Mouse (Mus musculus) neural tube, embryonic 11.5 days (tissue): ENCODE results near the gene Ppp4r1. TPM values are rescaled to one million over a fixed set of nuclear protein-coding genes. Genes with fewer than 3 reads are reported as not detected.

Experiments
- ATAC-seq: fragments of 200-750 bp; cut with Nextera tagmentation; 2 replicates; pipeline ENCODE4 v1.8.0; 2017; ENCODE audit warnings: moderate number of reproducible peaks, mild to moderate bottlenecking, moderate TSS enrichment, moderate library complexity; ENCODE audit not compliant: insufficient read depth, low FRiP score, low TSS enrichment
- DNase-seq: peaks from one replicate; pipeline ENCODE4 v3.0.0-alpha.2; 2015; ENCODE audit warnings: low spot score
- H3K27ac ChIP-seq: fragments of 300-500 bp; sonication (generic); 2 replicates; pipeline ENCODE4 v1.5.1; 2014; ENCODE audit warnings: low read depth, mild to moderate bottlenecking, low read length
- H3K27me3 ChIP-seq: fragments of 300-500 bp; sonication (generic); 2 replicates; pipeline ENCODE4 v1.6.1; 2014; ENCODE audit warnings: mild to moderate bottlenecking, low read length, mixed read lengths; ENCODE audit not compliant: control insufficient read depth, insufficient read depth
- H3K36me3 ChIP-seq: fragments of 300-500 bp; sonication (generic); 2 replicates; pipeline ENCODE4 v1.6.1; 2014; ENCODE audit warnings: mild to moderate bottlenecking, low read length, moderate library complexity, mixed read lengths; ENCODE audit not compliant: control insufficient read depth, insufficient read depth
- H3K4me1 ChIP-seq: fragments of 300-500 bp; sonication (generic); 2 replicates; pipeline ENCODE4 v1.6.1; 2014; ENCODE audit warnings: low read length, mixed read lengths; ENCODE audit not compliant: control insufficient read depth, insufficient read depth
- H3K4me2 ChIP-seq: fragments of 300-500 bp; sonication (generic); 2 replicates; pipeline ENCODE4 v1.6.1; 2014; ENCODE audit warnings: low read depth, mild to moderate bottlenecking, moderate library complexity
- H3K4me3 ChIP-seq: fragments of 300-500 bp; sonication (generic); 2 replicates; pipeline ENCODE4 v1.5.1; 2014; ENCODE audit warnings: low read depth, low read length
- H3K9ac ChIP-seq: fragments of 300-500 bp; sonication (generic); 2 replicates; pipeline ENCODE4 v1.6.1; 2014; ENCODE audit warnings: mild to moderate bottlenecking, low read length
- H3K9me3 ChIP-seq: fragments of 300-500 bp; sonication (generic); 2 replicates; pipeline ENCODE4 v1.6.1; 2016; ENCODE audit warnings: low read length; ENCODE audit not compliant: control insufficient read depth
- WGBS: fragments of 180-500 bp; shearing (Covaris S2); extraction: QIAGEN DNeasy Blood & Tissue Kit; methylation state at CpG from one replicate; pipeline ENCODE4 v1.1.7; 2014; 5-methylcytosine and 5-hydroxymethylcytosine counted together
- polyA plus RNA-seq: library from polyadenylated mRNA; unstranded; fragments of >200 nt; fragmentation: Nextera tagmentation; extraction: Ambion mirVana; gene quantifications from 2 replicates; pipeline ENCODE4 v1.2.1, GENCODE M21; 2014

Ppp4r1 gene
- polyA plus RNA-seq: 62.2 and 62.9 TPM in 2 replicates

DNA sequence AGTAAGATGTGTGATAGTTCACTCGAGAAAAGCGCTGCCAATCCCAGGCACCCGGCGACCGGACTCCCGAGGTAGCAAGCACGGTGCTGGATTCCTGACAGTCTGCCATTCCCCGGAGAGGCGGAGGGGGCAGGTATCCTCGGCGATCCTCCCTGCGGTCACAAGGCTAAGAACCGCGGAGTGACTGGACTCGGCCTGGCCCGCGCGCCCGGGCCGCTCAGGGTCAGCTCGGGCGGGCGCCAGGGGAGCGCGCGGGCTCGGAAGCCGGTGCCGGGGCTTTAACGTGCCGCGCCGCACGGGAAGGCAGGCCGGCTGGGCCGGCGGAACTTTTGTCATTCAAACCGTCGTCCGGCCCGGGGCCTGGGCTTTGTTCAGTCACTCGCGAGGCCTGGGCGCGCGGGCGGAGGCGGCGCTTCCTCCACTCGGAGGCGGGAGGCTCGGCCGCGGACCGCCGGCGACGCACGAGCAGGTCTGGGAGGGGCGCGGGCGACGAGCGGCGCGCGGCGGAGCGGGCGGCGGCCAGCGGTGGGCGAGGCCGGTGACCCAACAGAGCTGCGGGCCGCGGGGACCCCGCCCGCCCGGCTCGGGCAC, at the start of gene Ppp4r1:
Ppp4r1 (plus strand) TSS at position 23 of the 591 bp plus-strand sequence.
- Histone ChIP-seq H3K9me3 (no peaks in the 10 kb centered on the region), H3K4me2 (peak within 1 kb of the TSS; percentile 68), H3K4me3 (peak within 1 kb of the TSS; percentile 93), H3K27ac (peak within 1 kb of the TSS; percentile 99), H3K27me3 (no peaks in the 10 kb centered on the region), H3K4me1 (peaks cover 4% of the 10 kb centered on the region), H3K36me3 (no peaks in the 10 kb centered on the region), H3K9ac (peak within 1 kb of the TSS; percentile 95)
- under 1% methylated on average over 54 of the region's 81 CpGs for WGBS
- DNase-seq: peak; percentile 89
- peak; percentile 82 for ATAC-seq

DNA sequence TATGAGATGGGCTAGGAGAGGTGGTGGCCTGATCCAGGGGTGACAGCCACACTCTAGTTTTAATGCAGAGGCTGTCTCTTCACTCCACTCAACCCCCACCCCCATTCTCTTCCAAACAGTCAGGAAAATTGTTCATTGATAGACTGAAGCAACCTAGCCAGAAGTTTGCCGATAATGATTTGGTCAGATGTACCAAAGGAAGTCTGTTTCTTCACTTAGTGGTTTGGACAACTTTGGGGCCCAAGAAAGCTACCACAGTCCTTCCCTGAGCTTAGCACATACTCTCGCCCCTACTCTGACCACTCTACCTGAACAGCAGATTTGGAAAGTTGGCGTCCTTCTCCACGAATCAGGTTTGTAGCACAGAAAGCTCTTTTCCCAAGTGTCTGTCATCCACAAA, 49.7 kb upstream of the Ppp4r1 start:
- Histone ChIP-seq H3K4me2 (no peak overlapping the region), H3K4me3 (no peak overlapping the region), H3K27me3 (no peaks in the 10 kb centered on the region), H3K27ac (no peak overlapping the region), H3K9me3 (no peaks in the 10 kb centered on the region), H3K9ac (no peak overlapping the region), H3K4me1 (no peaks in the 10 kb centered on the region), H3K36me3 (no peaks in the 10 kb centered on the region)
- DNase-seq (no peak), ATAC-seq (no peak)
- WGBS: 76% methylated on average over 4 of the region's 4 CpGs

DNA sequence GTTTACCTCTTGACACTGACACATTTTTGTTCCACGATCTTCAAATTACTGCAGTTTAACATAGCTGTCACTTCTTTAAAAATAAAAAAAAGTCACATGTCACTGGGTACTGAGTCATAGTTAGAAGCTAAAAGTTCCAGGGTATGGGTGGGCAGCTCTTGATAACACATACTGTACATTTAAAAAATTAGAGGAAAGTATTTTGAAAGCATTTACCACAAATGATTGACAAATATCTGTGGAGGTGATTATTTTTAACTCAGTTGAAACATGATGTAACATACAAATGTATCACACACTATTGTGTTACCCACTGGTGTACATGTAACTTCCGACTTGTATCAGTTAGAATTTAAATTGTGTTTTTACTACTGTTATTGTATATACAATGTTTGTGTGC, 47.3 kb upstream of the Ppp4r1 start:
- H3K4me3 ChIP-seq: no peak overlapping the region
- H3K27ac ChIP-seq: no peak overlapping the region
- no peaks in the 10 kb centered on the region for H3K9me3 ChIP-seq
- H3K9ac ChIP-seq: no peak overlapping the region
- DNase-seq (no peak), ATAC-seq (no peak)
- H3K4me1 ChIP-seq: no peaks in the 10 kb centered on the region
- no peaks in the 10 kb centered on the region for H3K36me3 ChIP-seq
- H3K4me2 ChIP-seq: no peak overlapping the region
- WGBS: 88% methylated on average over 2 of the region's 2 CpGs
- no peaks in the 10 kb centered on the region for H3K27me3 ChIP-seq

DNA sequence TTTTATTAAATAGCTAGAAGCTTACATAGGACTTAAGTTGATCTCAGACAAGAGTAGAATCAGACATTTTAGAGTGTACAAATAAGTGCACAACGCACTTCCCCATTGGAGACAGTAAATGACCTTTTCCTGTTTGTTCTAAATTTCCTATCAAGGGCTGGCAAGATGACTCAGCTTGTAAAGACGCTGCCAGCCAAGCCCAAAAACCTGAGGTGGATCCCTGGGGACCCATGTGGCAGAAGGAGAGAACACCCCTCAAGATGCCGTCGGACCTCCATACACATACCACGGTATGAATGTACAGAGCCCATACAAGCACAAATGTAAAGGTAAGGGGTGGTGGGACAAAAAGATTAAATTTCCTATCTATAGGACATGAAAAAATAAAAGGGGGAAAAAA, 45.2 kb upstream of the Ppp4r1 start:
- no peak overlapping the region for H3K27ac ChIP-seq
- H3K9ac ChIP-seq: no peak overlapping the region
- DNase-seq (no peak), ATAC-seq (no peak)
- H3K4me1 ChIP-seq: no peaks in the 10 kb centered on the region
- H3K27me3 ChIP-seq: no peaks in the 10 kb centered on the region
- no peak overlapping the region for H3K4me2 ChIP-seq
- H3K4me3 ChIP-seq: no peak overlapping the region
- 86% methylated on average over 5 of the region's 5 CpGs for WGBS
- H3K36me3 ChIP-seq: no peaks in the 10 kb centered on the region
- H3K9me3 ChIP-seq: no peaks in the 10 kb centered on the region

DNA sequence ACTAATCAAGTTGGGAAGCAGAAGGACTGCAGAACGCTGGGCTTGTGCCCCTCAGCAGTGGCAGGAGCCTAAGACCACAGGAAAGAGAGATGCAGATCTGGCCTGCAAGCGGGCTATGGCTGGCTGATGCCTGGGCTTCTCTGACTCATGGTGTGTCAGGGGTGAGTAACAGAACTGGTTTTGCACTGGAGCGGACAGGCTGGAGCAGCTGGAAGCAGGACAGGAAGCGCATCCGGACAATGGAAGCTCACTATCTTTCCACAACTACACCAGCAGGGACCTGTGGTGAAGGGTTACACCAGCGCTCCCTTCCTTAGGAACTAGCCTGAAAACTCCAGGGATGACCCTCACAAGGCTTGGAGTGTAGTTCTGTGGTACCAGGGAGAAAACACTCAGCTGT, 44.8 kb upstream of the Ppp4r1 start:
- DNase-seq: no peak
- H3K9ac ChIP-seq: no peak overlapping the region
- H3K4me1 ChIP-seq: peaks cover under 1% of the 10 kb centered on the region
- no peaks in the 10 kb centered on the region for H3K9me3 ChIP-seq
- H3K27ac ChIP-seq: no peak overlapping the region
- H3K4me3 ChIP-seq: no peak overlapping the region
- ATAC-seq: no peak
- H3K36me3 ChIP-seq: no peaks in the 10 kb centered on the region
- H3K4me2 ChIP-seq: no peak overlapping the region
- no peaks in the 10 kb centered on the region for H3K27me3 ChIP-seq
- 87% methylated on average over 6 of the region's 6 CpGs for WGBS

DNA sequence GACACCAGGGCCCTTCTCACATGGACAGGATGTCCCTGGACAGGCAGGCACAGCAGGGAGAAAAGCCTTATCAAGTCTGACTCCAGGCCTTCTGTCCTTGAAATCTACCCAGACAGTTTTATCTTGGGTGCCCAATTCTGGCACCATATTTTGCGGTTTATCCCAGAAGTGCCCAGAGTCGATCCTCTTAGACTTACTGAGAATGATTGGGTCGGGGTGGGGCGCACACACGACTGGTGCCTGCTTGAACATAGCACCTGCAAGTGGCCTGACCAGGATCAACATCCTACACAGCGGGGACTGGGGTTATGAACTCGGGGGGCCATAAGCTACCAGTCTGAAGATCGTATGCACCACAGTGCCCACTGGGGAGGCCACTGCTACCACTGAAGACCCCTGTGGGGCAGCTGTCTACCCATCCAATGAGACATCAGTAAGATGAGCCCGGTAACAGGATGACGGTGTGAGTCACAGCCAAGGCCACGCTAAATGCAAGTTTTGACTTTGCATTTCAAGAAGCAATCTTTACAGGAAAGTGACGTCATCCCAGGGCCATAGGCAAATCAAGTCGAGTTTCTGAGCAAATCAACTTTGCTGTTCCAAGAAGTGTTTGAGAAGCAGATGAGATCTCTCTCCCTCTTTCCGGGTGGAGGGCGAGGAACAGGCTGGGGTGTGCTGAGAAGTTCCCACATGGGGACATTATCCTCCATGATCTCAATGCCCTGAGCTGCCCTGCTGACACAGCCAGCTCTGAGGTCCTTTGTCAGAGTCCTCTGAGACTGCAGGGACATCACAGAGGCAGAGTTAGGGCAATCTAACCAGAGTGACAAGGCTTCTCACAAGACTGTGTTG, 42.3 kb upstream of the Ppp4r1 start:
- no peak for ATAC-seq
- H3K4me2 ChIP-seq: no peak overlapping the region
- H3K4me3 ChIP-seq: no peak overlapping the region
- H3K27ac ChIP-seq: no peak overlapping the region
- WGBS: 89% methylated on average over 15 of the region's 15 CpGs
- no peak overlapping the region for H3K9ac ChIP-seq
- H3K27me3 ChIP-seq: no peaks in the 10 kb centered on the region
- no peaks in the 10 kb centered on the region for H3K36me3 ChIP-seq
- H3K9me3 ChIP-seq: no peaks in the 10 kb centered on the region
- no peak for DNase-seq
- peaks cover 6% of the 10 kb centered on the region for H3K4me1 ChIP-seq

DNA sequence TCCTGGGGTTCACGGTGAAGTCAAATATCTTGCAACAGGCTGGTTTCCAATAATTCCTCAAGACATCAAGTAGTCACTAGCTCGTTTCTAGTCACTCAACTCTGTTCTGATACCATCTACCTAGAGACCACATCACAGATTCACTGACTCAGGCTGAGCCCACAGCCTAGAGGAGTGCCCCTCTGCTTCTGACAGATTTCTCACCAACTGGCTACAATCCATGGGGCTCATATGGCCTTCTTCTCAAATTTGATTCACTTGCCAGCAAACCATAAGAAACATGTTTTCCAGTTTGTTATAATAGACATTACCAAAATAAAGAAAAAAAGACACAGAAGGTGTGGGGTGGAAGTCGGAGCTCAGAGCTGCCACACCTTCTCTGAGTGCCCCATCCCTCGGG, 40.8 kb upstream of the Ppp4r1 start:
- Histone ChIP-seq H3K4me3 (no peak overlapping the region), H3K4me1 (peaks cover 6% of the 10 kb centered on the region), H3K4me2 (no peak overlapping the region), H3K27ac (peak overlapping the region; percentile 54), H3K36me3 (no peaks in the 10 kb centered on the region), H3K27me3 (no peaks in the 10 kb centered on the region), H3K9ac (no peak overlapping the region), H3K9me3 (no peaks in the 10 kb centered on the region)
- 91% methylated on average over 4 of the region's 4 CpGs for WGBS
- DNase-seq: no peak
- ATAC-seq: no peak

DNA sequence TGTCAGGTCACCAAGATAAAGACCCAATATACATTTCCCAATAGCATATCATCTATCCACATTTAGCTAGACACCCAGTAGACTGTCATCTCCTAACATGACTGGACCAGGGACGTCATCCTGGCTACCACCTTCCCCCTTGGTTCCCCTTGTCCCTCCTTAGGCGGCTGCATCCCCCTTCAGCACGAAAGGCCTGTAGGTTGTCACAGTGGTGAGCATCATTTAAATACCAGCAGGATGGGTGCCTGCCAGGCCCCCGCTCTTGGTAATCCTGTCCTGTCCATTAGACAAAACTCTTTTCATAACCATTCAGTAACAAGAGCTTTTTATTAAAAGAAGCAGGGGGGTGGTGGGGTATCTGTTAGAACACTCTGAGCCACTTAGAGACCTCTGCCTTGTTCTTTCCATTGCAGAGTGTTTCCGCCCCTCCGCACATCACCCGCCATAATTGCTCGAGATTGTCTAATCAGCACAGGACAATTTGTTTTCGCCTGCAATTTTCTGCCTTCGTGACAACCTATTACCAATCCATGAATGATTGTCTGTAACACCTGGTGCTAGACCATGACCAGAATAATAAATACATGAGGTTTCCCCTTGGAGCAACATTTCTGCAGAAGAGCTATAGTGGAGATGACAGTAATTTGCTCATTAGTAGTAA, 40.0 kb upstream of the Ppp4r1 start:
- Histone ChIP-seq H3K4me1 (peaks cover 6% of the 10 kb centered on the region), H3K27me3 (no peaks in the 10 kb centered on the region), H3K4me3 (no peak overlapping the region), H3K9me3 (no peaks in the 10 kb centered on the region), H3K36me3 (no peaks in the 10 kb centered on the region), H3K4me2 (no peak overlapping the region), H3K27ac (peak overlapping the region; percentile 54), H3K9ac (no peak overlapping the region)
- DNase-seq (peak; percentile 64), ATAC-seq (peak; percentile 64)
- WGBS: 58% methylated on average over 10 of the region's 10 CpGs
